Mouse (Mus musculus) small intestine, adult 2 months (tissue): Measurements from ENCODE around the gene Sapcd2. TPM values are rescaled to one million over a fixed set of nuclear protein-coding genes. Genes with fewer than 3 reads are reported as not detected.
A peak's percentile ranks its signal among the peaks of the same experiment; 100 is the strongest.

Source experiments
- H3K27ac ChIP-seq: fragments of 200-500 bp; 2 replicates; pipeline ENCODE4 v1.5.1; 2012; ENCODE audit warnings: low read depth, low read length, control low read depth, inconsistent platforms; ENCODE audit not compliant: insufficient read depth
- H3K27me3 ChIP-seq: fragments of 200-500 bp; 2 replicates; pipeline ENCODE4 v1.6.1; 2012; ENCODE audit warnings: mild to moderate bottlenecking, moderate library complexity, low read length, inconsistent platforms; ENCODE audit not compliant: control insufficient read depth, insufficient read depth
- H3K36me3 ChIP-seq: fragments of 200-500 bp; 2 replicates; pipeline ENCODE4 v1.6.1; 2012; ENCODE audit warnings: mild to moderate bottlenecking, low read length, control low read depth, inconsistent platforms; ENCODE audit not compliant: control insufficient read depth, insufficient read depth
- H3K4me1 ChIP-seq: fragments of 200-500 bp; 2 replicates; pipeline ENCODE4 v1.6.1; 2012; ENCODE audit warnings: low read length, inconsistent platforms, mixed read lengths; ENCODE audit not compliant: control insufficient read depth, insufficient read depth, insufficient read length
- H3K4me3 ChIP-seq: fragments of 200-500 bp; 2 replicates; pipeline ENCODE4 v1.5.1; 2012; ENCODE audit warnings: low read depth, mild to moderate bottlenecking, control low read depth, inconsistent platforms, low read length, moderate library complexity
- CTCF ChIP-seq: fragments of 200-500 bp; IDR thresholded peaks from 2 replicates; pipeline ENCODE4 v1.5.1; 2012; ENCODE audit warnings: low read depth, mild to moderate bottlenecking, control low read depth, inconsistent platforms, low read length, moderate library complexity, mixed read lengths; ENCODE audit not compliant: insufficient replicate concordance, insufficient read length; ENCODE audit errors: extremely low read depth
- POLR2A ChIP-seq: fragments of 200-500 bp; IDR thresholded peaks from 2 replicates; pipeline ENCODE4 v1.6.1; 2012; ENCODE audit warnings: low read depth, mild to moderate bottlenecking, control low read depth, inconsistent platforms, low read length, moderate library complexity
- WGBS: fragments of 180-500 bp; shearing (Covaris S2); methylation state at CpG from one replicate; pipeline ENCODE4 v1.1.7; 2018; 5-methylcytosine and 5-hydroxymethylcytosine counted together
- polyA plus RNA-seq: library from polyadenylated mRNA; depleted of rRNA; stranded (reverse); fragments of >200 nt; gene quantifications from 2 replicates; pipeline ENCODE4 v1.2.3, GENCODE M21; 2012

The Sapcd2 gene
- polyA plus RNA-seq, 1 experiment, result 28.8 TPM

DNA sequence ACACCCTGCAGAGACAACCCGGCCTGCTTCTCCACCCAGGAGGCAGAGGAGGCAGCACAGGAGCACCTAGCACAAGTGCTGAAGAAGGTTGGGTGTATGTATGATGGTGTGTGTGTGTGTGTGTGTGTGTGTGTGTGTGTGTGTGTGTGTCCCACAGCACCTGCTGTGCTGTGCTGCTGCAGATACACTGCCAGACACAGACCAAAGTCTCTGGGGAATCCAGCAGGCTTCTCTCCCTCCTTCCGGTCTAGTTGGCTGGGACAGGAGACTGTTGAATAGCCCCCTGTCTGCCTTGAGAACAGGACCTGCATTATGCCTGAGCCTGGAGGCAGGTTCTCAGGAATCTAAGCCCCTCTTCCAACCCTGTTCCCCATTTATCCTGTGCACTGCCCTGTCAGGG lies 1.3 kb downstream of the Sapcd2 start:
- H3K4me3 ChIP-seq, result peak overlapping the region; percentile 83
- WGBS, result 29% methylated on average over 2 of the region's 2 CpGs
- no peak for TF ChIP-seq CTCF
- no peak for TF ChIP-seq POLR2A
- H3K4me1 ChIP-seq, result peaks cover 21% of the 10 kb centered on the region
- no peak overlapping the region for H3K27ac ChIP-seq
- no peaks in the 10 kb centered on the region for H3K27me3 ChIP-seq
- no peaks in the 10 kb centered on the region for H3K36me3 ChIP-seq

DNA sequence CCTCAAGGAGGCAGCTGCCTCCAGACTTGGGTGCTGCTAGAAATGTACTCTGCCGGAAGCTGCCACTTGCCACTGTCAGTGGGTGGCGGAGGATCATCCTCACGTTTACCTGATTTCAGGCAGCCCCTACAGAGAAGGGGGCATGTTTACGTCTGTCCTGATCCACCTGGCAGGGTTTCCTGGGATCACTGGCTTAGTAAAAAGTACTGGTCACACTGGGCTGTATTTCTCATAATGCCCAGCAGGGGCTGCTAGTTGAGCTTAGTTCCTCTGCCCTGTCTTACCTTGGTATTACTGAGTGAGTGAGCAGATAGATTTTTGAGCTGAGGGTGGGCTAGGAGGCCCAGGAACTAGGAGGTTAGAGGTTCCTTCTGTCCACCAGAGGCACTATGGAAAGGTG lies 4.5 kb downstream of the Sapcd2 start:
- Histone ChIP-seq H3K27ac (no peak overlapping the region), H3K27me3 (no peaks in the 10 kb centered on the region), H3K4me3 (no peak overlapping the region), H3K36me3 (no peaks in the 10 kb centered on the region), H3K4me1 (peaks cover 17% of the 10 kb centered on the region)
- 72% methylated on average over 4 of the region's 4 CpGs for WGBS
- no peak for TF ChIP-seq POLR2A
- TF ChIP-seq CTCF, result peak; percentile 47; the same call in 1 of the 2 replicates

- no peak for TF ChIP-seq CTCF
- TF ChIP-seq POLR2A, result no peak
- no peak overlapping the region for H3K4me3 ChIP-seq
- H3K4me1 ChIP-seq, result no peaks in the 10 kb centered on the region
- no peaks in the 10 kb centered on the region for H3K36me3 ChIP-seq
- 39% methylated on average over 5 of the region's 5 CpGs for WGBS
- no peaks in the 10 kb centered on the region for H3K27me3 ChIP-seq
- no peak overlapping the region for H3K27ac ChIP-seq
These were observed 12.4 kb downstream of the Sapcd2 start for GRCm38 (mm10) chr2:25384492-25384891.

DNA sequence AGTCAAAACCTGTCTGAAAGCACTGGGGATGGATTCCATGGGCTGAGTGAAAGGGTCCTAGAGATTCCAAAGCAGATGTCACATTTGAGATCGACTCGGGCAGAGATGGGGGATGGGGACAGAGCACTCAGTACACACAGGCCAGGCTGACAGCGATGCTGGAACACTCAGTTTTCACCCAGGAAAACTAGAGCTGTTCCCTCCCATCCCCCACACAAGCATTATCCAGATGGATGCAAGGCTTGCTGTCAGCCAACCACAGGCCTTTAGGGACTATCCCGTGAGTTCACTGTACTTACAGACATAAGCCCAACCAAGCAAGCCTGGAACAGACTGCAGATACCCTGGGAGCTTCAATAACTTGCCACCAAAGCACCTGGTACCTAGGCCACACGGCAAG lies 19.1 kb downstream of the Sapcd2 start:
- Histone ChIP-seq H3K27ac (no peak overlapping the region), H3K27me3 (no peaks in the 10 kb centered on the region), H3K36me3 (no peaks in the 10 kb centered on the region), H3K4me1 (peaks cover 8% of the 10 kb centered on the region; the same call in 1 of the 2 replicates), H3K4me3 (no peak overlapping the region)
- TF ChIP-seq CTCF, result no peak
- no peak for TF ChIP-seq POLR2A
- WGBS, result 77% methylated on average over 5 of the region's 5 CpGs

DNA sequence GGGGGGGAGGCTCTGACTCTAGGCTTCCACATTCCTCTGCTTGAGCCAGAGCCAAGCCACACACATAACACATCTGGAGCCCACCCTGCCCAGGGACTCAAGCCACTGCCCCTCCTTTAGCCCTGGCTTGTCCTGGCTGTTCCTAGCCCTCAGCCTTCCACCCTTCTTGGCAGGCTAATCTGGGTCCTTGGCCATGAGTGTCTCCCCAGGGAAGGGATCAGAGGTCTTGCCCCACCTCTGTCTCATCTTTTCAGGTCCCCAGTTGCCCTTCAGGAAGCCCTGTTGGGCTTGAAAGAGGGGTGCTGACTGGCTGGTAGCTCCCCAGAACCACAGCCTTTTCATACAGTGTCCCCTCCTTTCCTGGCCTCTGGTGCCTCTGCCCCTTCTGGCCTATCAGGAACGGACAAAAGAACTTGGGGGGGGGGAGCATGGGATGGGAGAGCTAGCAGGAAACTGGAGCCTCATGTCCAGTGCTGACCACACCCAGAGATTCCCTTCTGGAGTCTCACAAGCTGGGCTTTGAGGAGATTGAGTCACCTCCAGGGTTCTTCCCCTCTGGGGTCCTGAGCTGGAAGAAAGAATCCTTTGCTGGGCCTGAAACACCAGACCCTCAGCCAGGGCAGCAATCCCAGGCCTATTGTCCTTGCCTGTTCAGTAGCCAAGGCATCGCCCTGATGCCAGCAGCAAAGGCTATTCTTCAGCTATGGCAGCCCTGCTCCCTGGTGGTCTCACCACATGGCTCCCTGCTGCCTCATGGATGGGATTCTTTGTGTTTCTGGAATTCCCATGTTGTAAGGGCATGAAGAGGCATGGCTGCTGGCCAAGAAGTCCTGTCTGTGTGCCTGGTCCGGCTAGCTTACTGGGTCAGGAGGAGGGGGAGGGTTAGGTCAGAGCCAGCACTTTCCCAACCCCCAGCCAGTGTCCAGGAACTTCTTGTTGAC lies 22.4 kb downstream of the Sapcd2 start:
- Histone ChIP-seq H3K36me3 (no peaks in the 10 kb centered on the region), H3K27ac (no peak overlapping the region), H3K4me3 (no peak overlapping the region), H3K4me1 (peaks cover 15% of the 10 kb centered on the region; the same call in 1 of the 2 replicates), H3K27me3 (no peaks in the 10 kb centered on the region; the same call in 1 of the 2 replicates)
- WGBS, result 58% methylated on average over 3 of the region's 3 CpGs
- no peak for TF ChIP-seq POLR2A
- no peak for TF ChIP-seq CTCF

DNA sequence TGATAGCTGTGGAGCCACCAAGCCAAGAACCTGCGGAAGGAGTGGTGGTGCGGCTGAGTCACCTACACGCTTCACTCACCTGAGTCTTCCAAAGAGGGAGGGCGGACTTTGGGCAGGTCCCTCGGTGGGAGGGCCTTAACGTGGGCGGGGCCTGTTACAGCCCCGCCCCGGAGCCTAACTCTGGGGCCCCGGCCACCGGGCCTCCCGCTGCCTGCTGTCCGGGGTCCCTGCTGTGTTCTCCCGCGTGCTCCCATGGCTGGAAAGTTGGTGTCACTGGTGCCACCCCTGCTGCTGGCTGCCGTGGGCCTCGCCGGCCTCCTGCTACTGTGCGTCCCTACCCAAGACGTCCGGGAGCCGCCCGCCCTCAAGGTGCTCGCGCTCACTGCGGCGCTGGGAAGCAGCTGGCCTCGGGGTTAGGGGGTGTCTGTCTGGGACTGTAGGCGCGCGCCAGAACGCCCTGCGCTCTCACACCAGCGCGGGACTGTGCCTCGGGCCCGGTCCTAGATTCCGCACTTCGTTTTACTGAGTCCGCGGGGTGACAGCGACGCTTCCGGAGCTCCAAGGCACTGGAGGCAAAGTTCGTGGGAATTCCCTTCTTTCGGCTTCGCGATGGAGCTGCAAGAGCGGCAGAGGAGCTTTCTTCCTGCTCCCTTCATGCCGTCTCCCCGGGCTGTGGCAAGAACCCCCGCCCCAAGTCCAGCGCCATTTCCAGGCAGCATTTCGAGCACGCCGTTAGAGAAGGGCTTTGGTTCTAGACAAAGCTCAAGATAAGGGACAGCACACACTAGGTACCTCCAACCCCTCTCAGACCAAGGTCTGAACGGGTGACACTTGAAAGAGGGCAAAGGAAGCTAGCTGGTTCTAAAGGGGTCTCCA lies 23.8 kb downstream of the Sapcd2 start, which contains the start of gene Entpd2:
Gene Entpd2, plus strand, starts transcription at position 154 of the 876 bp plus-strand sequence.
- H3K4me1 ChIP-seq, result peaks cover 15% of the 10 kb centered on the region; the same call in 1 of the 2 replicates
- WGBS, result 1% methylated on average over 57 of the region's 57 CpGs
- TF ChIP-seq POLR2A, result no peak; the same call in 1 of the 2 replicates
- 0 out of 2 replicates have a peak, but pooled peaks have one; percentile 16 for TF ChIP-seq CTCF
- H3K27ac ChIP-seq, result peak within 1 kb of the TSS; percentile 72
- no peaks in the 10 kb centered on the region for H3K36me3 ChIP-seq
- peak within 1 kb of the TSS; percentile 81 for H3K4me3 ChIP-seq
- no peaks in the 10 kb centered on the region; the same call in 1 of the 2 replicates for H3K27me3 ChIP-seq

DNA sequence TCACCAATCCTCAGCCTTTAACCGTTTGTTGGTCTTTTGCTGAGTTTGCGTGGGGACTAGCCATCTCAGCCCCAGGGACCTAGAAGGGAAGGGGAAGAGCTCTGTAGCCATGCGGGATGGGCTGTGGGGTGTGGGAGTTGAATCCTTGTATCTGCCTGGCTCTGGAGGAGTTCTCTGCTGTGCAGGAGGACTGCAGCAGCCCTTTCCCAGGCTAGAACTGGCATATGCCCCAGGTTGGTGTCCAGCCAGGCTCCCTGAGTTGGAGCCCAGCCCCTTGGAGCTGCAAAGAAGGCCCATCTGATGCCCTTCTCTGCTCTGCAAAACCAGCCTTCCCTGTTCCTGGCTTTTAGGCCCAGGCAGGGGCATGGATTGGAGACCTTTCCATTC lies 24.5 kb downstream of the Sapcd2 start:
- Histone ChIP-seq H3K27ac (no peak overlapping the region), H3K27me3 (no peaks in the 10 kb centered on the region; the same call in 1 of the 2 replicates), H3K36me3 (no peaks in the 10 kb centered on the region), H3K4me3 (peak overlapping the region; percentile 81), H3K4me1 (peaks cover 15% of the 10 kb centered on the region; the same call in 1 of the 2 replicates)
- 42% methylated on average over 3 of the region's 3 CpGs for WGBS
- TF ChIP-seq POLR2A, result no peak
- TF ChIP-seq CTCF, result no peak
